Mouse (Mus musculus): ENCODE data around the gene Ccr1. TPM values are rescaled to one million over a fixed set of nuclear protein-coding genes. Genes with fewer than 3 reads are reported as not detected.
A peak's percentile ranks its signal among the peaks of the same experiment; 100 is the strongest.

The Ccr1 gene
- total and polyA plus RNA-seq, 2 experiments, result under 0.01 to 0.04 TPM

DNA sequence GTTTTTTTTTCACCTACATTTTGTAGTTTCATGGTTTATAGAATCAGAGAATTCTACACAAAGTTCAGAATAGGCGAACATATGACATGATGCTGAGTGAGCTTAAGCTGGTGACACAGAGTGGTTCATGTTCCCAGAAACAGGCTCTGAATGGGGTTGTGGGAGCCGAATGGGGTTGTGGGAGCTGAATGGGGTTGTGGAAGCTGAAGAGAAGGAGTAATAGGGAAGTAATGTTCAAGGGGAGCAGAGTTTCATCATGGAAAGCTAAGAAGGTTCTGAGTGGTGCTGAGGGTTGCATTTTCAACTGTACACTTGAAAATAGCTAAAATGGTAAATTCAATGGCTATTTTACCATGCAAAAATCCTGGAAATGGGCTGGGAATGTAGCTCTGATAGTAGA, 19.1 kb downstream of the Ccr1 start:
- 81% methylated on average over 2 of the region's 2 CpGs for WGBS
- Histone ChIP-seq H3K27me3 (ENCODE audit: control insufficient read depth, insufficient read depth, low read length) (no peaks in the 10 kb centered on the region), H3K4me3 (ENCODE audit: insufficient read depth, low read depth, low read length) (no peak overlapping the region), H3K79me2 (ENCODE audit: control insufficient read depth, insufficient read depth, low read length) (no peaks in the 10 kb centered on the region), H3K9ac (ENCODE audit: low read depth, low read length) (no peak overlapping the region), H3K27ac (replicated peaks; ENCODE audit: insufficient read depth, low read depth, low read length) (no peak overlapping the region), H3K36me3 (ENCODE audit: control insufficient read depth, insufficient read depth, low read length) (no peaks in the 10 kb centered on the region), H3K4me1 (ENCODE audit: control insufficient read depth, insufficient read depth, low read length) (peaks cover 3% of the 10 kb centered on the region; the same call in 1 of the 2 replicates)
- DNase-seq (ENCODE audit: extremely low read depth, low read depth, low spot score), result no peak
- TF ChIP-seq POLR2A (IDR thresholded peaks at IDR 0.05; ENCODE audit: extremely low read depth, insufficient read depth, low read length), result no peak
- no peak for TF ChIP-seq CTCF (IDR thresholded peaks at IDR 0.05; ENCODE audit: low read depth, low read length)

DNA sequence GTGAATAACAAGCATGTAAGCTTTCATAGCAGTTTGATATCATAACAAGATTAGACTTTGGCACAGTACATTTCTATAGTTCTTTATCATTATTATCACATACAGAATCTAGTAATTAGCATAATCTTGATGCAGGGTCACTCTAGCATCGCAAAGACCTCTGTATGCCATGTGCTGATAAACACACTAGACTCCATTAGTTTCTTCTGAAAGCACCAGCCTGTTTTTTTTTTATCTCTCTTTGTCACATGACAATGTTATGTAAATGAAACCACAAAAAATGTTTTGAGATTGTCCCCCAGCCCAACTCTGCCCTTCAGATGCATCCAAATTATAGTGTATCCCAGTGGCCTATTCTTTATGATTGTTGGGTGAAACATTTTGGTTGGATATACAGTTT, 20.7 kb downstream of the Ccr1 start:
- Histone ChIP-seq H3K4me3 (ENCODE audit: insufficient read depth, low read depth, low read length) (no peak overlapping the region), H3K9ac (ENCODE audit: low read depth, low read length) (no peak overlapping the region), H3K4me1 (ENCODE audit: control insufficient read depth, insufficient read depth, low read length) (peaks cover 3% of the 10 kb centered on the region; the same call in 1 of the 2 replicates), H3K79me2 (ENCODE audit: control insufficient read depth, insufficient read depth, low read length) (no peaks in the 10 kb centered on the region), H3K27ac (replicated peaks; ENCODE audit: insufficient read depth, low read depth, low read length) (no peak overlapping the region), H3K36me3 (ENCODE audit: control insufficient read depth, insufficient read depth, low read length) (no peaks in the 10 kb centered on the region), H3K27me3 (ENCODE audit: control insufficient read depth, insufficient read depth, low read length) (no peaks in the 10 kb centered on the region)
- WGBS, result 87% methylated on average over 1 of the region's 1 CpGs
- no peak for DNase-seq (ENCODE audit: extremely low read depth, low read depth, low spot score)
- TF ChIP-seq POLR2A (IDR thresholded peaks at IDR 0.05; ENCODE audit: extremely low read depth, insufficient read depth, low read length), result no peak
- no peak for TF ChIP-seq CTCF (IDR thresholded peaks at IDR 0.05; ENCODE audit: low read depth, low read length)

DNA sequence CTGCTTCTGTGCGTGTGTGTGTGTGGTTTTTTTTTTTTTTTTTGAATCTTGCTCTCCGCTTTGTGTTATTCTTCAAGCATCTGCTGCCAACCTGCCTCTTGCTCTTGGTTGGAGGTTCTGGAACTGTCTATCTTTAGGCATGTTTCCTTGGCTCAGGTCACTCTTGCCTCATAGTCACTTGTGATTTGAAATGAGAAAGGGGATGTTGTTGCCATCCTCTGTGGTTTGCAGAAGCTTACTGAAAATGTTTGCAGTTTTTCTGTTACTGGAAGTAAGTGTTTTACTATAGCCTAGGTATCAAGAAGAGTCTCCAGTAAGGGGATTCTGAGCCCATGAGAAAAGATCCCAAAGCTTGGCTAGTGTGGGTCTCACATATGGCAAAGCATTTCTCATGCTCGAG, 26.5 kb downstream of the Ccr1 start:
- H3K79me2 ChIP-seq (ENCODE audit: control insufficient read depth, insufficient read depth, low read length), result no peaks in the 10 kb centered on the region
- TF ChIP-seq POLR2A (IDR thresholded peaks at IDR 0.05; ENCODE audit: extremely low read depth, insufficient read depth, low read length) (no peak), CTCF (IDR thresholded peaks at IDR 0.05; ENCODE audit: low read depth, low read length) (no peak)
- no peak for DNase-seq (ENCODE audit: extremely low read depth, low read depth, low spot score)
- H3K27ac ChIP-seq (replicated peaks; ENCODE audit: insufficient read depth, low read depth, low read length), result no peak overlapping the region
- no peaks in the 10 kb centered on the region for H3K4me1 ChIP-seq (ENCODE audit: control insufficient read depth, insufficient read depth, low read length)
- no peak overlapping the region for H3K4me3 ChIP-seq (ENCODE audit: insufficient read depth, low read depth, low read length)
- H3K36me3 ChIP-seq (ENCODE audit: control insufficient read depth, insufficient read depth, low read length), result no peaks in the 10 kb centered on the region
- H3K9ac ChIP-seq (ENCODE audit: low read depth, low read length), result no peak overlapping the region
- H3K27me3 ChIP-seq (ENCODE audit: control insufficient read depth, insufficient read depth, low read length), result no peaks in the 10 kb centered on the region
- 84% methylated on average over 3 of the region's 3 CpGs for WGBS

DNA sequence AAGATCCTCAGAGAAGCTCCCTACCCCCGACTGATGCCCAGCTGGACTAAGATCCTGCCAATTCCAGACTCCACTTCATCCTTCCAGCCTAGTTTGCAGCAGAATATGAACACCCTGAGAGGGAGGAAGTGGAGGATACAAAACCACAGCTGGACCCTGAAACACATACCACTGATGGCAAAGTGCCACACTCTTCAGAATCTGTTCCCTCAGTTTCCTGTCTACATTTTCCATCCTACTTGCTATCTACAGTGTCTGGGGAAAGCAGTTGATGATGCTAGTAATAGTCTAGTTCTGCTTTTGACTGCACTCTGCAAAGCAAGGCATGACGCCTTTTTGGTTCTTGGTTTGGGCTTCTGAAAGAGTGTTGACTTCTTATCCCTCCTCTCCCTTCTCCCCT, 27.2 kb downstream of the Ccr1 start:
- H3K36me3 ChIP-seq (ENCODE audit: control insufficient read depth, insufficient read depth, low read length), result no peaks in the 10 kb centered on the region
- H3K9ac ChIP-seq (ENCODE audit: low read depth, low read length), result no peak overlapping the region
- no peak for TF ChIP-seq CTCF (IDR thresholded peaks at IDR 0.05; ENCODE audit: low read depth, low read length)
- TF ChIP-seq POLR2A (IDR thresholded peaks at IDR 0.05; ENCODE audit: extremely low read depth, insufficient read depth, low read length), result no peak
- H3K79me2 ChIP-seq (ENCODE audit: control insufficient read depth, insufficient read depth, low read length), result no peaks in the 10 kb centered on the region
- 66% methylated on average over 2 of the region's 2 CpGs for WGBS
- H3K27ac ChIP-seq (replicated peaks; ENCODE audit: insufficient read depth, low read depth, low read length), result peak overlapping the region; percentile 41
- H3K4me1 ChIP-seq (ENCODE audit: control insufficient read depth, insufficient read depth, low read length), result no peaks in the 10 kb centered on the region
- H3K4me3 ChIP-seq (ENCODE audit: insufficient read depth, low read depth, low read length), result no peak overlapping the region
- H3K27me3 ChIP-seq (ENCODE audit: control insufficient read depth, insufficient read depth, low read length), result no peaks in the 10 kb centered on the region
- DNase-seq (ENCODE audit: extremely low read depth, low read depth, low spot score), result no peak

DNA sequence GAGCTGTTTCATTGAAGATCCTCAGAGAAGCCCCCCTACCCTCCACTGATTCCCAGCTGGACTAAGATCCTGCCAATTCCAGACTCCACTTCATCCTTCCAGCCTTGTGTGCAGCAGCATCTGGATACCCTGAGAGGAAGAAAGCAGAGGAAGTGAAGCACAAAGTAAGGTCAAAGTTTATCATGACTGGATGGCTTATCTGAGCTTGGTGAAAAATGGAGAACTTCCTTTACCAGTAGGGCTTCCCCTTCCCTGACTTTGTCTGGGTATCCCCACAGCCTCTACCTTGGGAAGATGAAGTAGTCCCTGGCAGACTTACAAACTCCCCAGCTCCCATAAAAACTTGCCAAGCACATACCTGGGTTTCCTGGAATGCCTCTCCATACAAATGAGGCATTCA, 27.9 kb downstream of the Ccr1 start:
- Histone ChIP-seq H3K36me3 (ENCODE audit: control insufficient read depth, insufficient read depth, low read length) (no peaks in the 10 kb centered on the region), H3K4me1 (ENCODE audit: control insufficient read depth, insufficient read depth, low read length) (no peaks in the 10 kb centered on the region), H3K79me2 (ENCODE audit: control insufficient read depth, insufficient read depth, low read length) (no peaks in the 10 kb centered on the region), H3K27ac (replicated peaks; ENCODE audit: insufficient read depth, low read depth, low read length) (no peak overlapping the region), H3K4me3 (ENCODE audit: insufficient read depth, low read depth, low read length) (no peak overlapping the region), H3K27me3 (ENCODE audit: control insufficient read depth, insufficient read depth, low read length) (no peaks in the 10 kb centered on the region), H3K9ac (ENCODE audit: low read depth, low read length) (no peak overlapping the region)
- DNase-seq (ENCODE audit: extremely low read depth, low read depth, low spot score), result no peak
- no peak for TF ChIP-seq POLR2A (IDR thresholded peaks at IDR 0.05; ENCODE audit: extremely low read depth, insufficient read depth, low read length)
- no peak for TF ChIP-seq CTCF (IDR thresholded peaks at IDR 0.05; ENCODE audit: low read depth, low read length)

DNA sequence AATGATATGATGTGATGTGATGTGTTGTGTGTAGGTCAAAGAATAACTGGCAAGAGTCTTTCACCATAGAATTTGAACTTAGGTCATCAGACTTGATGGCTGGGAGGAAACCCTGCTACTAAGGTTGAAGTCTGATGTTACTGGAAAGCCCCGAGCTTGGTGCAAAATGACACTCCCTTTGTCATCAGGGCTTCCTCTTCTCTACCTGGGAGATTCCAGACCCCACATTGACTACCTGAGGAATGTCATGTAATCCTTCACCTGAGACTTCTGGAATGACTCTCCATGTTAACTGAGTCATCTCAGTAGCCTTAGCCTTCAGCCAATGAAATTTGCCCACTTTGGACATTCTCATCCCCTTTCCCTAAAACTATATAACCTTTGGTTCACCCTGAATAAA, 28.3 kb downstream of the Ccr1 start:
- Histone ChIP-seq H3K27me3 (ENCODE audit: control insufficient read depth, insufficient read depth, low read length) (no peaks in the 10 kb centered on the region), H3K36me3 (ENCODE audit: control insufficient read depth, insufficient read depth, low read length) (no peaks in the 10 kb centered on the region), H3K9ac (ENCODE audit: low read depth, low read length) (no peak overlapping the region), H3K27ac (replicated peaks; ENCODE audit: insufficient read depth, low read depth, low read length) (no peak overlapping the region), H3K4me3 (ENCODE audit: insufficient read depth, low read depth, low read length) (no peak overlapping the region), H3K4me1 (ENCODE audit: control insufficient read depth, insufficient read depth, low read length) (no peaks in the 10 kb centered on the region), H3K79me2 (ENCODE audit: control insufficient read depth, insufficient read depth, low read length) (no peaks in the 10 kb centered on the region)
- 52% methylated on average over 1 of the region's 1 CpGs for WGBS
- DNase-seq (ENCODE audit: extremely low read depth, low read depth, low spot score), result no peak
- TF ChIP-seq POLR2A (IDR thresholded peaks at IDR 0.05; ENCODE audit: extremely low read depth, insufficient read depth, low read length) (no peak), CTCF (IDR thresholded peaks at IDR 0.05; ENCODE audit: low read depth, low read length) (no peak)

Data from liver, adult 2 months (tissue).